Mouse (Mus musculus) E14TG2a.4 (cell line): ENCODE results near the gene Rnf123.

Experiments used
- H3K27me3 ChIP-seq: 2 replicates; pipeline ENCODE4 v1.6.1; 2014; ENCODE audit warnings: low read length, control low read depth; ENCODE audit not compliant: insufficient read depth
- H3K36me3 ChIP-seq: 2 replicates; pipeline ENCODE4 v1.6.1; 2014; ENCODE audit warnings: low read length, control low read depth; ENCODE audit not compliant: insufficient read depth
- H3K4me1 ChIP-seq: replicated peaks from 2 replicates; pipeline ENCODE4 v1.6.1; 2014; ENCODE audit warnings: low read depth, low read length, control low read depth
- H3K4me3 ChIP-seq: replicated peaks from 2 replicates; pipeline ENCODE4 v1.5.1; 2014; ENCODE audit warnings: mild to moderate bottlenecking, low read length
- H3K9me3 ChIP-seq: 2 replicates; pipeline ENCODE4 v1.6.1; 2014; ENCODE audit warnings: low read length, control low read depth
- CTCF ChIP-seq: conservative IDR thresholded peaks from 2 replicates; pipeline ENCODE4 v1.5.1; 2014; ENCODE audit warnings: low read length
- NANOG ChIP-seq: IDR thresholded peaks from 2 replicates; pipeline ENCODE4 v1.6.1; 2014; ENCODE audit warnings: borderline replicate concordance, low read length, mixed read lengths
- POU5F1 ChIP-seq: IDR thresholded peaks from 2 replicates; pipeline ENCODE4 v1.6.1; 2014; ENCODE audit warnings: low read length, borderline replicate concordance

The Rnf123 gene

DNA sequence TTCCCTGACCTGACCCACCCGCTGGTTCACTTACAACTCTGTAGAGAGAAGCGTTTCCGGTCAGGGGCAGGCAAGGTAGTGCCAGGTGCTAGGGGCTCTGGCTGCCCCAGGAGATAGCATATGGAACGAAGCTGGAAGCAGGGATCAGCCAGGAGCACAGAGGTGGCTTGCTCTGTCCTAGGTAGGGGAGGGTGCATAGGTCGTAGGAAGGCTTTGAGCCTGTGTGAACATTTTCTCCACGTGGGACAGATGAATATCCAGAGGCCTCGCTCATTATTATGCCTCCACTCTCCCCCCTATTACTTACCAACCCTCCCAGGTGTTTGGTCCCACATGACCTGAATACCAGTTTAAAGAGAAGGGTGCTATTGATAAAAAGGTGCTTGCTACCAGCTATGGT lies 30.7 kb downstream of the Rnf123 start:
- H3K4me1 ChIP-seq: peaks cover 91% of the 10 kb centered on the region
- no peak overlapping the region for H3K4me3 ChIP-seq
- H3K9me3 ChIP-seq: no peaks in the 10 kb centered on the region
- H3K27me3 ChIP-seq: no peaks in the 10 kb centered on the region
- H3K36me3 ChIP-seq: peaks cover 46% of the 10 kb centered on the region
- no peak for TF ChIP-seq CTCF
- no peak for TF ChIP-seq NANOG
- no peak for TF ChIP-seq POU5F1

DNA sequence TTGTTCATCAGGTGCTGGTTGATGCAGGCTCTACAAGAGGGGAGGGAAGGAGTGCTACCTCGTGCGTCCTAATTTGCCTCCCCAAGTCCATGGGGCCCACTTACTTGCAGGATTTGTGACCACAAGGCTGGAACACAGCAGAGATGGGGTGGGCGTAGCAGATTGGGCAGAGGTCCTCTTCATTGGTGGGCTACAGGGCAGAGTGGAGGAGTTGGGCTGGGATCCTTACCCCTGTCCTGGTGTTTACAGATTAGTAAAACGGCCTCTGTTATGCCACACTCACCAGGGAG lies 31.3 kb downstream of the Rnf123 start:
- H3K4me1 ChIP-seq: peaks cover 91% of the 10 kb centered on the region
- H3K9me3 ChIP-seq: no peaks in the 10 kb centered on the region
- peaks cover 49% of the 10 kb centered on the region for H3K36me3 ChIP-seq
- TF ChIP-seq POU5F1: no peak
- TF ChIP-seq NANOG: no peak
- TF ChIP-seq CTCF: no peak
- no peaks in the 10 kb centered on the region for H3K27me3 ChIP-seq
- no peak overlapping the region for H3K4me3 ChIP-seq

DNA sequence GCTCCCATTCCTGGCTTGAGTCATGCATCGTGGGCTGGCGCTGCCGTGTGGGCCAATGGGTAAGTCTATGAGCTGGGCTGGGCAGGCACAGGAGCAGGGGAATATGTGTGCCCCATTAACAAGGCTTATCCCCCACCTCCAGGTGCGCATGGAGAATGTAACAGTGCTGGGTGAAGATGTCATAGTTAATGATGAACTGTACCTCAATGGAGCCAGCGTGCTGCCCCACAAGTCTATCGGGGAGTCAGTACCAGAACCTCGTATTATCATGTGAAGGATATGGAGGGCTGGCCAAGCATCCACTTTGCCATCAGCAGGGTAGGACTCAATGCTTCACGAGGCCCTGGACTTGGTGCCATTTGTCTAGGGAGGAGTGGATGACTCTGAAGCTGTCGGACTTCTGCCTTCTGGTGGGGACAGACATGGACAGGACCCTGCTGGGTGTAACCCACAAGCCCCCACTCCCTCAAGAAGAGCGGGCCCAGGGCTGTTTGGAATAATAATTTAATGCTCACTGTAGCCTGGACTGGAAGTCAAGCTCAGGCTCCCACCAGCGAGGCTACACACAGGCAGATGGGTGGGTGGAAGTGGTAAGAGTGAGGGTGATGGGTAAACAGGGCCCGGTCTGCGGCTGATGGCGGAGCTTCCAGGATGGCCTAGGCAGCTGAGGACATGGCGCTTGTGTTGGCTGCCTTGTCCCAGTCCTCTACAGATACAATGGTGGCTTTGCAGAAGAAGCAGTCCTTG lies 31.8 kb downstream of the Rnf123 start:
- Histone ChIP-seq H3K4me3 (no peak overlapping the region), H3K36me3 (peaks cover 54% of the 10 kb centered on the region), H3K27me3 (no peaks in the 10 kb centered on the region), H3K4me1 (peaks cover 91% of the 10 kb centered on the region), H3K9me3 (no peaks in the 10 kb centered on the region)
- TF ChIP-seq CTCF (no peak), NANOG (no peak), POU5F1 (no peak)

DNA sequence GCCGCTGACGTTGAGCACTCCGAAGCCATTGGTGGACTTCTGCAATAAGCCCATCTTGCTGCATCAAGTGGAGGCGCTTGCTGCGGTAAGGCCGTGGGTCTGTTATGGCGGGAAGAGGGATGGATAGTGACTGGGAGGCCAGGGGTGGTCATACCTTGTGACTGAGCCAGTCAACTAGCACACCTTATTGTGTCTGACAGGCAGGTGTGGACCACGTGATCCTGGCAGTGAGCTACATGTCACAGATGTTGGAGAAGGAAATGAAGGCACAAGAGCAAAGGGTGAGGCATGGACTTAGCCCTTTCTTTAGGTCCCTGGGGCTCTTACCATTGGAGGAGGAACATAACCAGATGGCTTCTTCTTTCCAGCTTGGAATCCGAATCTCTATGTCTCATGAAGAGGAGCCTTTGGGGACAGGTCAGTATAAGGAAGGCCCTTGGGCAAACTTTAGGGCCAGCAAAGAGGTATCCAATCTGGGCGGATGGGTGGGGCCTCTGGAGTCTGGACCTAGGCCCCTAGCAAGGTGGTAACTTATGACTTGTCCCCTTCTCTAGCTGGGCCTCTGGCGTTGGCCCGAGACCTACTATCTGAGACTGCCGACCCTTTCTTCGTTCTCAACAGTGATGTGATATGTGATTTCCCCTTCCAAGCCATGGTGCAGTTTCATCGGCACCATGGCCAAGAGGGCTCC lies 33.4 kb downstream of the Rnf123 start:
- H3K36me3 ChIP-seq: peaks cover 58% of the 10 kb centered on the region
- no peaks in the 10 kb centered on the region for H3K27me3 ChIP-seq
- H3K4me3 ChIP-seq: peak overlapping the region; percentile 90
- H3K9me3 ChIP-seq: no peaks in the 10 kb centered on the region
- no peak for TF ChIP-seq NANOG
- TF ChIP-seq CTCF: no peak
- TF ChIP-seq POU5F1: no peak
- H3K4me1 ChIP-seq: peaks cover 90% of the 10 kb centered on the region

DNA sequence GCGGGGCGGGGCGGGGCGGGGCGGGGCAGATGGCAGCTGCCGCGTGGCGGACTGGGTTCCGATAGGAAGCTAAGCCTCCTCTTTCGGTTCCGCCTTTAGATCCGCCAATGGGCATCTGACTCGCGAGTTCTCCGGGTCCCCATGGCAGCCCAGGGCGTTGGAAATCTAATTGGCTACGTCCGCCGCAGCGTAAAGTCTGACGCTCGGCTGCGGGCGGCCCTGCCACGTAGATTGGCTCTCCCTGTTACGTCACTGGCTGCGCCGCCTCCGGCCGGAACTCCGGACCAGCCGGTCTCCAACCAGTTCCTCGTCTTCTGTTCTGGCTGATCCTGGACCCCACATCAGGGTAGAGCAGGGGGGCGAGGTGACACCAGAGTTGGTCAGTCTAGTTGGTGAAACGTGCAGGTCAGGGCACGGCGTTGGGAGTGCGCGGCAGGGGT lies 34.1 kb downstream of the Rnf123 start, which contains the start of gene Gmppb:
Gmppb (plus strand) TSS at position 227 of the 440 bp plus-strand sequence.
- TF ChIP-seq POU5F1 (no peak), NANOG (no peak), CTCF (no peak)
- H3K4me1 ChIP-seq: peaks cover 87% of the 10 kb centered on the region
- peaks cover 61% of the 10 kb centered on the region for H3K36me3 ChIP-seq
- no peaks in the 10 kb centered on the region for H3K9me3 ChIP-seq
- H3K27me3 ChIP-seq: no peaks in the 10 kb centered on the region
- peak within 1 kb of the TSS; percentile 90 for H3K4me3 ChIP-seq

DNA sequence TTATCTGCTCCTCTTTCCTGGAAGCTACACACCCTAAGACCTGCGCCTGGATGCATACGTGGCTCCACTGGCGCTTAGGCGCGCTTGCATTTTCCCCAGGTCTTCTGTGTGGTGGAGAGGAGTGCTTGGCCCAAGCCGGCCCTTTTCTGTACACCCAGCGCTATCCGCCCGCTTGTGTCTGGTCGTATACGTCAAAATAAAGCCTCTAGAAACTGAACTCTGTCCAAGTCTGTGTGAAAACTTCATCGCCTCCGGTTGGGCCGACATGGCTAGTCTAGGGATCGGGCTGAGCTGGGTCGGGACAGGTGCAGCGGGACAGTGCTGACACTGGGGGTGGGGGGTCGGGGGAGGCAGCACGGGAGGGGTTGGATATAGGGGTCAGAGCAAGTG lies 34.6 kb downstream of the Rnf123 start:
- H3K36me3 ChIP-seq: peaks cover 64% of the 10 kb centered on the region
- H3K9me3 ChIP-seq: no peaks in the 10 kb centered on the region
- H3K4me3 ChIP-seq: peak overlapping the region; percentile 80
- peaks cover 82% of the 10 kb centered on the region for H3K4me1 ChIP-seq
- H3K27me3 ChIP-seq: no peaks in the 10 kb centered on the region
- TF ChIP-seq POU5F1: no peak
- TF ChIP-seq NANOG: no peak
- TF ChIP-seq CTCF: no peak

DNA sequence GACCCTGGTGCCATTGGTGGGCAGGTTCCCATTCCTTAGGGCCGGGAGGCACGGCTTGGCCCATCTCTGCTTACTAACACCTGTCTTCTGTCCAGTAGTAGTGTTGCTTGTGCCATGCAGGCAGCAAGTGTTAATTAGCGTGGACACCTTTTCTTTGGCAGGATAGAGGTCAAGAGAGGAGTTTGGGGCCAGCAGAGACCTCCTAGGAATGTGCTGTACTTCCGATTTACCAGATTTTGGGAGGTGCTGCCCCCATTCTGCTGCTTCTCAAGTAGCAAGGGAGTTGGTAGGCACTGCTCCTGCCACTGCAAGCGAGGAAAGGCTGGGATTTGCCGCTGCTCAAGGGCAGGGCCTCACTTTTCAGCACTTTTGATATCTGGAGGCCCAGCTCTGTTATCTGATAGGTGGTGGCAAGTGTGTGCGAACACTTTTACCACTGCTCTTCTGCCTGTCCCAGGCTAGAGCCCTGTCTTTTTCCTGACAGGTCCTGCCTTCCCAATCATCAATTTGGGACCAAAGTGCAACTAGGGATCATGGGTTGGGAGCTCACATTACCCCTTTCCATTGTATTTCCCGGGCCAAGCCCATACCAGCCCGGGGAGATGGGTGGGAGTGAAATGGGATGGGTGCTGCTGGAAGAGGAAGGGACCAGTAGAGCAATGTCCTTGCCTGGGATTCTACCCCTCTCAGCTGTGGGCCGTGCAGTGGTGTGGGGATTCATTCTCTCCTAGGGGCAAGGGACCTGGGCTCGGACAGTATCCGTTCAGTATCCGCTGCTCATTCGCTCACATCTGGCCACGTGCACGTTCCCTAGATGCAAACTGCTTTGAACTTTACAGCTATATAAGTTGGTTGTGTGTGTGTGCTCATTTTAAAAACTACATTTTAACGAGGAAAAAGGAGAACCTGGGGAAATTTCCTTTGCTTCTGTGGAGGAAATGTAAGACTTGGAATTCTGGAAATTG lies 35.3 kb downstream of the Rnf123 start:
- H3K9me3 ChIP-seq: no peaks in the 10 kb centered on the region

DNA sequence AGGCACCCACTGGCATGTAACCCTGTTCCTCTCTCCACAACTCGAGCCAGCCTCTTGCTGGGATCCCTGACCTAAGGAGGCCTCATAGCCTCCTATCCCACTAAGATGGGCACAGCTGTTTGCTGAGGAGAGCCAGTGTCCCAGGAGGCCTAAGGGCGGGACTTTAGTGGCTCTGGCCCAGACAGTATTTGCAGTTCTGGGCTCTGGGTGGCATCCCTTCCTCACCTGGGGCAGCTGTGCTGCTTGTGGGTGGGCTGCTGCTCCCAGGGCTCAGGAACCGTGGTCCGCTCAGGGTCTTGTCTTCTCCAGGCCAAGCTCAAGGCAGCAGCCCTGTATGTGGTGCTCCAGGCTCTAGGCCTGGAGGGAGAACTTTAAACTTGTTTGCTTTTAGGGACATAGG lies 36.6 kb downstream of the Rnf123 start:
- Histone ChIP-seq H3K9me3 (no peaks in the 10 kb centered on the region), H3K27me3 (no peaks in the 10 kb centered on the region), H3K36me3 (peaks cover 72% of the 10 kb centered on the region), H3K4me1 (peaks cover 64% of the 10 kb centered on the region), H3K4me3 (no peak overlapping the region)
- no peak for TF ChIP-seq POU5F1
- no peak for TF ChIP-seq CTCF
- TF ChIP-seq NANOG: no peak

More for the DNA sequence above, 35.3 kb downstream of the Rnf123 start:
- H3K36me3 ChIP-seq: peaks cover 69% of the 10 kb centered on the region
- peak overlapping the region; percentile 80 for H3K4me3 ChIP-seq
- H3K4me1 ChIP-seq: peaks cover 76% of the 10 kb centered on the region
- H3K27me3 ChIP-seq: no peaks in the 10 kb centered on the region
- TF ChIP-seq CTCF (no peak), NANOG (no peak), POU5F1 (no peak)
